ENCODE assay signal across 8 mouse cellular contexts in the genomic region with DNA sequence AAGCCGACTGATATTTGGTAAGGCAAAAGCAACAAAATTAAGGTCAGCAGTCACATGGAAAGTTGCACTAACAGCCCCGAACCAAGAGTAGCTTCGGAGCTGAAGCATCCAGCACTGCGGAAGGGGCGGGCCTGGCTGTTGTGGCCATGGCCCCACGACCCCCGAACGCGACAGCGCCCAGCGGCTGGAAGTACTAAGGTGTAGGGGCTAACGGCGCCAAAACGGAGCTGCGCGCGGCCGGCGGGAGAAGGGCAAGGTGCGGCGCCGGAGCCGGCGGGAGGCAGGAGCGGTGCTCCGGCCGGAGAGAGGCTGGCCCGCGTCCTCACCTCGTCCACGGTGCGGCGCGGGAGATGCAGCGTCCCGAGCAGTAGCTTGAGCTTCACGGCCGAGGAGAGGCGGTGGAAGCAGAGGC. TPM values are rescaled to one million over a fixed set of nuclear protein-coding genes. Genes with fewer than 3 reads are reported as not detected.
DNase-seq lines count a peak whose midpoint lies in the region; ATAC-seq and TF ChIP-seq lines count a peak whose summit lies in the region.

No protein-coding gene starts in this region.

- under 1% methylated on average over 39 of the region's 39 CpGs for WGBS in heart, embryonic 12.5 days
- under 1% methylated on average over 39 of the region's 39 CpGs for WGBS in forebrain, embryonic 11.5 days
- under 1% methylated on average over 39 of the region's 39 CpGs for WGBS in limb, embryonic 12.5 days
- WGBS in neural tube, embryonic 14.5 days = under 1% methylated on average over 38 of the region's 39 CpGs

- H3K27ac ChIP-seq in heart, embryonic 12.5 days (ENCODE audit: poor library complexity, severe bottlenecking) = peak overlapping the region; percentile 90
- peak overlapping the region; percentile 57 for H3K27ac ChIP-seq in ES-E14 (ENCODE audit: insufficient read depth, low read depth, low read length, poor library complexity, severe bottlenecking)
- H3K27ac ChIP-seq in forebrain, embryonic 11.5 days (ENCODE audit: low read depth, low read length) = peak overlapping the region; percentile 89
- H3K27ac ChIP-seq in limb, embryonic 12.5 days = peak overlapping the region; percentile 94
- peak overlapping the region; percentile 93 for H3K27ac ChIP-seq in neural tube, embryonic 14.5 days (ENCODE audit: low read depth, low read length)

- in situ Hi-C loops in ES-E14 (cut with MboI; ENCODE audit: low sequenced_read_pairs in 2 of 2, unreplicated experiment in 2 of 2) = no loop called here

- peak; percentile 72 for ATAC-seq in heart, embryonic 12.5 days (ENCODE audit: insufficient number of reproducible peaks, low FRiP score)
- peak; percentile 69 for ATAC-seq in forebrain, embryonic 11.5 days (replicated peaks; ENCODE audit: low FRiP score)
- ATAC-seq in limb, embryonic 12.5 days (ENCODE audit: insufficient number of reproducible peaks, insufficient read depth, low FRiP score, low TSS enrichment, low read depth) = peak; percentile 52
- peak; percentile 62 for ATAC-seq in neural tube, embryonic 14.5 days (ENCODE audit: low read depth)
- ATAC-seq in megakaryocyte-erythroid progenitor cell, adult 5-6 weeks (replicated peaks; ENCODE audit: low FRiP score, low TSS enrichment, poor library complexity, severe bottlenecking) = no peak; the same call in 1 of the 2 replicates

- H3K9me3 ChIP-seq in heart, embryonic 12.5 days (replicated peaks) = peaks cover 11% of the 10 kb centered on the region
- no peaks in the 10 kb centered on the region for H3K9me3 ChIP-seq in ES-E14 (ENCODE audit: control insufficient read depth, insufficient read depth, low read depth, low read length)
- no peaks in the 10 kb centered on the region; the same call in 1 of the 2 replicates for H3K9me3 ChIP-seq in forebrain, embryonic 11.5 days (ENCODE audit: control insufficient read depth, low read length)
- peaks cover 15% of the 10 kb centered on the region for H3K9me3 ChIP-seq in limb, embryonic 12.5 days
- H3K9me3 ChIP-seq in neural tube, embryonic 14.5 days (ENCODE audit: control insufficient read depth, low read length) = no peaks in the 10 kb centered on the region

- peak overlapping the region; percentile 92 for H3K9ac ChIP-seq in heart, embryonic 12.5 days
- H3K9ac ChIP-seq in ES-E14 (ENCODE audit: insufficient read depth, low read depth, low read length, poor library complexity, severe bottlenecking) = peak overlapping the region; percentile 88
- peak overlapping the region; percentile 92 for H3K9ac ChIP-seq in forebrain, embryonic 11.5 days (ENCODE audit: low read length)
- peak overlapping the region; percentile 95 for H3K9ac ChIP-seq in limb, embryonic 12.5 days (replicated peaks)
- H3K9ac ChIP-seq in neural tube, embryonic 14.5 days (replicated peaks; ENCODE audit: low read depth, low read length) = peak overlapping the region; percentile 86

- H3K27me3 ChIP-seq in heart, embryonic 12.5 days (replicated peaks) = no peaks in the 10 kb centered on the region
- H3K27me3 ChIP-seq in forebrain, embryonic 11.5 days (ENCODE audit: control insufficient read depth, insufficient read depth, low read length) = no peaks in the 10 kb centered on the region
- no peaks in the 10 kb centered on the region for H3K27me3 ChIP-seq in limb, embryonic 12.5 days
- H3K27me3 ChIP-seq in neural tube, embryonic 14.5 days (ENCODE audit: control insufficient read depth, insufficient read depth, low read length) = no peaks in the 10 kb centered on the region

- peak overlapping the region; percentile 74 for H3K4me2 ChIP-seq in heart, embryonic 12.5 days
- peak overlapping the region; percentile 48 for H3K4me2 ChIP-seq in forebrain, embryonic 11.5 days (ENCODE audit: low read depth, low read length, severe bottlenecking)
- H3K4me2 ChIP-seq in limb, embryonic 12.5 days = peak overlapping the region; percentile 72
- H3K4me2 ChIP-seq in neural tube, embryonic 14.5 days (ENCODE audit: low read depth, low read length) = peak overlapping the region; percentile 55

- peaks cover 32% of the 10 kb centered on the region for H3K36me3 ChIP-seq in heart, embryonic 12.5 days
- peaks cover 3% of the 10 kb centered on the region; the same call in 1 of the 2 replicates for H3K36me3 ChIP-seq in ES-E14 (ENCODE audit: control insufficient read depth, insufficient read depth, low read length, poor library complexity, severe bottlenecking)
- H3K36me3 ChIP-seq in forebrain, embryonic 11.5 days (ENCODE audit: control insufficient read depth, insufficient read depth, low read length) = no peaks in the 10 kb centered on the region; the same call in 1 of the 2 replicates
- peaks cover 23% of the 10 kb centered on the region for H3K36me3 ChIP-seq in limb, embryonic 12.5 days
- H3K36me3 ChIP-seq in neural tube, embryonic 14.5 days (ENCODE audit: control insufficient read depth, insufficient read depth, low read length) = no peaks in the 10 kb centered on the region

- peaks cover 19% of the 10 kb centered on the region for H3K4me1 ChIP-seq in heart, embryonic 12.5 days (replicated peaks)
- peaks cover 0 to 8% of the 10 kb centered on the region in 2 experiments; a peak in 3 of 4 replicates for H3K4me1 ChIP-seq in ES-E14 (ENCODE audit: control insufficient read depth in 2 of 2, insufficient read depth in 2 of 2, low read length in 2 of 2, poor library complexity in 1 of 2)
- H3K4me1 ChIP-seq in forebrain, embryonic 11.5 days (replicated peaks; ENCODE audit: control insufficient read depth, insufficient read depth, low read length) = peaks cover 2% of the 10 kb centered on the region; the same call in 1 of the 2 replicates
- H3K4me1 ChIP-seq in limb, embryonic 12.5 days (replicated peaks) = peaks cover 22% of the 10 kb centered on the region
- H3K4me1 ChIP-seq in neural tube, embryonic 14.5 days (ENCODE audit: control insufficient read depth, insufficient read depth, low read length) = peaks cover 23% of the 10 kb centered on the region

- no peak for DNase-seq in heart, adult 9 months (ENCODE audit: low spot score in 2 of 2)
- peak; percentile 28 for DNase-seq in ES-E14 (ENCODE audit: low read depth, low spot score)
- DNase-seq in forebrain, embryonic 11.5 days (ENCODE audit: low spot score) = no peak
- DNase-seq in cerebellum, adult 9-11 months = no peak

- peak overlapping the region; percentile 86 for H3K4me3 ChIP-seq in heart, embryonic 12.5 days
- H3K4me3 ChIP-seq in ES-E14 (ENCODE audit: insufficient read depth in 1 of 2, low read depth in 1 of 2, low read length in 2 of 2, poor library complexity in 1 of 2, severe bottlenecking in 1 of 2) = peak overlapping the region; percentile 77 to 86
- peak overlapping the region; percentile 94 for H3K4me3 ChIP-seq in forebrain, embryonic 11.5 days (ENCODE audit: low read depth, low read length)
- peak overlapping the region; percentile 93 for H3K4me3 ChIP-seq in limb, embryonic 12.5 days (replicated peaks)
- H3K4me3 ChIP-seq in neural tube, embryonic 14.5 days (ENCODE audit: low read depth, low read length) = peak overlapping the region; percentile 79

TF ChIP-seq in ES-E14, 5 proteins besides CTCF, POLR2A, EP300 and RAD21:
- no peak for TF ChIP-seq HCFC1 (IDR thresholded peaks at IDR 0.05; ENCODE audit: borderline replicate concordance, insufficient read depth, low read length)
- no peak for TF ChIP-seq ZC3H11A (IDR thresholded peaks at IDR 0.05; ENCODE audit: borderline replicate concordance, low read depth, low read length)
- TF ChIP-seq ZNF384 (IDR thresholded peaks at IDR 0.05; ENCODE audit: low read depth, low read length) = no peak
- TF ChIP-seq CHD2 (IDR thresholded peaks at IDR 0.05; ENCODE audit: low read depth, low read length) = no peak
- no peak for TF ChIP-seq MAFK (IDR thresholded peaks at IDR 0.05; ENCODE audit: insufficient read depth, low read depth, low read length)

RNA-seq across cellular contexts. Expression of a gene that starts 0.5 kb away (rescaled TPM):
- polyA plus RNA-seq in heart, embryonic 12.5 days (2016; fragmentation: Nextera tagmentation; extraction: Ambion mirVana) = 36.5 and 39.8 TPM in 2 replicates
- 42.0 and 43.0 TPM in 2 replicates for total RNA-seq in ES-E14 (2012; rRNA removed)
- polyA plus RNA-seq in forebrain, embryonic 11.5 days (2014; fragmentation: Nextera tagmentation; extraction: Ambion mirVana) = 86.3 and 88.3 TPM in 2 replicates
- 69.0 and 76.8 TPM in 2 replicates for polyA plus RNA-seq in limb, embryonic 12.5 days (2016; fragmentation: Nextera tagmentation; extraction: Ambion mirVana)
- polyA plus RNA-seq in neural tube, embryonic 14.5 days (2014; fragmentation: Nextera tagmentation; extraction: Ambion mirVana) = 34.3 and 37.1 TPM in 2 replicates
- 51.6 and 54.2 TPM in 2 replicates for total RNA-seq in megakaryocyte-erythroid progenitor cell, adult 5-6 weeks (2014; fragmentation: Nextera tagmentation)
- total RNA-seq in megakaryocyte-erythroid progenitor cell, adult 5-6 weeks (2017) = 28.3 and 35.0 TPM in 2 replicates

RNA-seq across cellular contexts. Expression of a gene that starts 47.5 kb away (rescaled TPM):
- 93.7 and 97.0 TPM in 2 replicates for polyA plus RNA-seq in heart, embryonic 12.5 days (2016; fragmentation: Nextera tagmentation; extraction: Ambion mirVana)
- 13.5 and 14.5 TPM in 2 replicates for total RNA-seq in ES-E14 (2012; rRNA removed)
- polyA plus RNA-seq in forebrain, embryonic 11.5 days (2014; fragmentation: Nextera tagmentation; extraction: Ambion mirVana) = 228 and 239 TPM in 2 replicates
- polyA plus RNA-seq in limb, embryonic 12.5 days (2016; fragmentation: Nextera tagmentation; extraction: Ambion mirVana) = 186 and 197 TPM in 2 replicates
- 403 and 457 TPM in 2 replicates for polyA plus RNA-seq in neural tube, embryonic 14.5 days (2014; fragmentation: Nextera tagmentation; extraction: Ambion mirVana)
- not detected in 2 replicates for total RNA-seq in megakaryocyte-erythroid progenitor cell, adult 5-6 weeks (2014; fragmentation: Nextera tagmentation)
- total RNA-seq in megakaryocyte-erythroid progenitor cell, adult 5-6 weeks (2017) = not detected in 2 replicates
